Mouse (Mus musculus): ENCODE results near the gene Casp3.
"Not testable (repeated sequence)": the region's sequence is repeated elsewhere in the genome, so short reads cannot be mapped to it uniquely, and the experiment has no call there.

Casp3 gene

DNA sequence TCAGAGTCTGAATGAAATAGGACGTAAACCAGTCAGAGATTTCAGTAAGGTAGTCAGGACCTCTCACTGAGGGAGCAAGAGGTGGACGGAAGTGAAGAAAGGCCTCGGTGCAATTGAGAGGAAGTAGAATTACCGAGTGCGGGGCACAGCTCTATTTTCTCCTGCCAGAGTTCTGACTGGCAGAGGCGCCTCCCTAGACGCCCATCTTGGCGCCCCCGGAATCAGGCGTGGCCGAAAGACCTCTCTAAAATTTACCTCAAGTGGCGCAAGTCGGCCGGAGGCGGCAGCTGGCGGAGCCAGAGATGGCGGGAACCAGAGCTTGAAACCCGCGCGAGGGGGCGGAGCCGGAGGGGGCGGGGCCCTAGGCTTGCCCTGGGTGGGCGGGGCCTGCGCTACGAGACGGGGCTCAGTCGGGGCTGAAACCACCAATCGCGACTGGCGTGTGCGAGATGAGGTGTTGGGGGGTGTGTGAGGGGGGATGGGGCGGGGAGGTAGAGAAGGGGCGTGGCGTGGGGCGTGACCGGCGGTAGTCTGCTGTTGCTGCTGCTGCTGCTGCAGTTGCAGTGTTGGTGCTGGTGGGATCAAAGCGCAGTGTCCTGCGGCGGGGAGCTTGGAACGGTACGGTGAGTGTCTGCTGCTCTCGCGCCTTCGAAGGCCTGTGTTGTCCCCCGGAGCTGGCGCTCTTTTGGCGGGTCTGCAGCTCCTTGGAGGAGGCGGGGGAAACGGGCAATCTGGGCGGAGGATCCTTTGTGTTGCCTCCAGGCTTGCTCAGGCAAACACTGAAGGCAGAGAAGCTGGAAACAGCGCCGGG lies at the start of gene Casp3, which contains the start of gene Primpol:
Casp3 (plus strand) TSS at position 413 of the 811 bp plus-strand sequence.
Primpol (minus strand) TSS at position 334 of the 811 bp plus-strand sequence.
- peak; percentile 90 to 91 for DNase-seq (ENCODE audit: low spot score in 2 of 2)

DNA sequence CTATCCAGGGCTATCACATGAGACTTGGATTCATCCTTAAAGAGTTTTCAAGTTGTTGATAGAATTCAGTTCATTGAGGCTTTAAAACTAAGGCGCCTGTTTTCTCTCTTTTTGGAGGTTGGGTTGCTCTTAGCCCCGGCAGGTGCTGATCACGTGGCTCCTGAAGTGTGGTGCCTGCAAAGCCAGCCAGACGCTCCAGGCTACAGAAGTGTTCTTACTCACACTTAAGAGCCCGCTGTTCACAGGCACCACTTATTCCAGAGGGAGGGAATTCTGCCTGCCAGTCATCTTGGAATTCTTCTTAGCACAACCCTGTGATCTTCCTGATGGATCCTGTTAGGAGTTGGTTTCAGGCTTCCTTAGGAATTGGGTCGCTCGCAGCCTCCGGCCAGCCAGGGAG lies 49.1 kb upstream of the Casp3 start:
- DNase-seq (ENCODE audit: low spot score in 2 of 2): peak in 1 of 2 experiments; percentile 51

DNA sequence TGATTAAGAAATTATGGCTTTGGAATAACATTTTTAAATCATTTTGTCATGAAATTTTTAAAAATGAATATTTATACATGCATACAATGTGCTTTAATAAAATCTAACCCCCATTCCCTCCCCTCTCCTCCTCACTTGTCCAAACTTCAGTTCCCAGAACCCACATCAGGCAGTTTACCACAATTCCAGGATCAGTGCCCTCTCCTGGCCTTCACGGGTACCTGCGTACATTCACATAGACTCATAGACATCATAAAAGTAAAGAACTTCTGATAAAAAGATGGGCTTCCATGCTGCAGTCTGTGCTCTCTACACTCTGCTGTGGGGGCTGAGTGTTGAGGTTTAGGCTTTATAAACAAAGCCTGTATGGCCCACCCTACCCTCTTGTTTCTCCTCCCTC lies 48.1 kb upstream of the Casp3 start:
- no peak for DNase-seq (ENCODE audit: low spot score in 2 of 2)

DNA sequence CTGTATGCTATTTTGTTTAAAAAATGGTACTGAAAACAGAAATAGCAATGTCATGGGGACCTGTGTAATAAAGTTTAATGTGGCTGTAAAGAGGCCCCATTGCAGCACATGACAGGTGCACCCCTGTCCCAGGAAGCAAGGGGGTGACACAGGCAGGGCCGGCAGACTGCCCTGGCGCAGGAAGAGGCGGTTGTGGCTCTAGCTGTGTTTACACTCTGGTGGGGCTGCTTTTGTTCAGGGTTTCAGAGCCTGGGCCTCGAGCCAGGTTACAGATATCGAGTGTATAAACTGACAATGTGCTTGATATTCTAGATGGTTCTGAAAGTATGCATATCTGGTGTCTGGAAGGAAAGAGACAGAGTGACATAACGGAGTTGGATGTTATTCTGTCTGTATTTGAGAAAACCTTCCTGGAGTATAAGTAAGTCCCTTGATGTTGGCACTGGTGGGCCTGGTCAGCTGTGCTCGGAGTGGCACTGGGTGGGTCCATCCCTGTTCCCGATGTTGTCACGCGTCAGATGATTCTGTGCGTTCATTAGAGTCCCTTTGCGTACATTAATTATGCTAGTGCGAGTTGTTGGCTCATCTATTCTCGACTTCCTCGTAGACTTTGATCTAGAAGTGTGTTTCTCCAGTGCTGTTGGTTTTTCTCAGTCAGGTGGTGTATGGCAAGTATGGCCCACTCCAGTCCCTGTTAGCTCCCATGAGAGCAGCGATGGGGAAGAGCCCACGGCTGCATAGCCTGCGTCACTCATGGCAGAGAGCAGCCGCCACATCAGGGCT lies 47.2 kb upstream of the Casp3 start:
- DNase-seq (ENCODE audit: low spot score in 2 of 2): no peak

DNA sequence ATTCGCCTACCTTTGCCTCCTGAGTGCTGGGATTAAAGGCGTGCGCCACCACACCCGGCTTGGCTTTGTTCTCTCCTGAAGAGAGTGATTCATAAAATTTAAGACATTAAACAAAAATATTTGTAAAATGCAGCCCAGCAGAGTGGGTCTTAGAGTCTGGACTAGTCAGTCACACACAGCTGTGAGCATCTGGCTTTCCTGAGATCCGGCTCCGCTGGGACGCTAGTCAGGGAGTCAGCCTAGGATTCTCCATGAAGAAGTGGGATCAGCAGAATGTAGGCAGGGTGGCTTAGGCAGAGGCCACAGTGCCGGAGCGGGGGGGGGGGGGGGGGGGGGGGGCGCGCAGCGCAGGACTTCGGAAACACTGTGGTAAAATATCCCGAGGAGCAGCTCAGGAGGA lies 46.4 kb upstream of the Casp3 start:
- no peak for DNase-seq (ENCODE audit: low spot score in 2 of 2)

DNA sequence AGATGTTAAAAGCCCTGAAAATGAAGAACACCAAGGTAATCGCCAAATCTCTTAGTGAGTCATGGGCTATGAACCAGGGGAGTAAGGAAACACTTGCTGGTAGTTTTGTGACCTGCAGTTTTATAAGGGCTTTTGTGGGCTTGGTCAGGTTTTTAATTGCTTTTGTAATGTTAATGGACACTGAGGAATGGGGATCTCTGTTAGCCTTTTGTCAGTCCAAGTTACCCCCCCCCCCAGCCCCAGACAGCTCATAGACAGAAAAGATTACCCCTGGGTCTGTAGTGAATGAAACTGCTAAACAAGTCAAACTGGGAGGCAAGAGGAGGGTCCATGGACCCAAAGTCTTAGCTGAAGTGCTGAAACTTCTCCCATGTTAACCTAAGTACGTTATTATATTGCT lies 43.6 kb upstream of the Casp3 start:
- DNase-seq (ENCODE audit: low spot score in 2 of 2): no peak

DNA sequence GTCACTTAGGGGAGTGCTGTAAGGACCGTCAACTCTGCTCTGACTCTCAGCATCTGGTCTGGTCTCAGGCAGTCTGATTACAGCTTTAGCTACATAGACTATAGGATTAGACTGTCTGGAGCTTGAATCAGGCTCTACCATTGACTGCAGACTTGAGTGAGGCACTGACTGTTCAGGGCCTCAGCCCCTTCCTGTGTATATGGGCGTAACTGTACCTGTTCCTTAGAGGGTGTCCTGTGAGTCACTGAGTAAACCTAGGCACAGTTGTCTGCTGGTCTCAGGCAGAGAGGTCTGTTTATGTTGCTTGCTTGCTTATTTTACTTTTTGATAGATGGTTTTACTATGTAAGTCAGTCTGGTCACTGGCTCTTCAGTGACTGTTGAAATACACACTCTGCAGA lies 43.1 kb upstream of the Casp3 start:
- no peak for DNase-seq (ENCODE audit: low spot score in 2 of 2)

DNA sequence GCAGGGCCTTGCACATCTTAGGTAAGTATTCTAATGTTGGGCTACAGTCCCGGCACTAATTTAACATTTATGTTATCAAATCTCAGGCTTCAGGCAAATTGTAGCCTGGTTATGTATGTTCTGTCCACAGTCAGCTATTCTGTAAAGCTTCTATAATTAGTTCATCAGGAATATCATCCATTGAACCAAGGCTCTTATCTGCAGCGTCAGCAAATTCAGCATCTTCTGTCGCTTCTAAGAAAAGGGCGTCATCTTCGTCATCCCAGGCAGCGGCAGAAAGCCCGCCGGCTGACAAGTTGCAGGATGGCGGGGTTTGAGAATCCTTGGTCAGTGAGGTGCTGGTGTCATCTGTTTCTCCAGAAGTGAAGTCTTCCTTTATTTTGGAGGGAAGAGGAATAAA lies 38.3 kb upstream of the Casp3 start:
- no peak for DNase-seq (ENCODE audit: low spot score in 2 of 2)

DNA sequence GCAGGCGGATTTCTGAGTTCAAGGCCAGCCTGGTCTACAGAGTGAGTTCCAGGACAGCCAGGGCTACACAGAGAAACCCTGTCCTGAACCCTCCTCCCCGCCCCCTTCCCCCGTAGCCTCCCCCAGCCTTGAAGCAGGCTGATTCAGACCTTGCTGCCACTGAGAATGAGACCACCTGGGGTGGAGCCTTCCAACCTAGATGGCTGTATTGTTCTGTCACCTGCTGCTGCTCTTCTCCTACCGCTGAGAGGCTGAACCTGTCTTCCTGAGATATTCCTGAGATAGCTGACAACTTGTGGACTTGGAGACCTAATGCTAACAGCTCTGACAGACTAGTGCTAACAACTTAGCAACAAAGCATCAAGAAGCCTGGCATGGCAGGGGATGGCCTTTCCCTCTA lies 32.8 kb upstream of the Casp3 start:
- DNase-seq (ENCODE audit: low spot score in 2 of 2): not testable (repeated sequence)

DNA sequence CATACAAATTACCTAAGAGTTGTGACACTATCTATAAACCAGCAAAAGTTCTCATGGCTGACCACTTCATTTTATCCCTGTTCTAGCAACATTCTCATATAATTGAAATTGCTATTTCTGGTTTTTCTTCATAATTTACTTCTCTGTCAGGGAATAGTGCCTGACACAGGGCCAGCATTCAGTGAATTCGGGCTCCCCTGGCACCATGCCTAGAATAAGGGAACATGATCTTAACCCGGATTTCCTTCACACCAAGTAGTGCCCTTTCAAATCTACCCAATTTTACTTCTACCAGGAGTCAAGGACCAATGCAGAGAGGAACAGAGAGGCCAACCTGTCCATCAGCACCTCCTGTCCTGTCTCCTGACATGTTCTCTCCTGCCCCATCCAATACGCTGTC lies 31.5 kb upstream of the Casp3 start:
- no peak for DNase-seq (ENCODE audit: low spot score in 2 of 2)

DNA sequence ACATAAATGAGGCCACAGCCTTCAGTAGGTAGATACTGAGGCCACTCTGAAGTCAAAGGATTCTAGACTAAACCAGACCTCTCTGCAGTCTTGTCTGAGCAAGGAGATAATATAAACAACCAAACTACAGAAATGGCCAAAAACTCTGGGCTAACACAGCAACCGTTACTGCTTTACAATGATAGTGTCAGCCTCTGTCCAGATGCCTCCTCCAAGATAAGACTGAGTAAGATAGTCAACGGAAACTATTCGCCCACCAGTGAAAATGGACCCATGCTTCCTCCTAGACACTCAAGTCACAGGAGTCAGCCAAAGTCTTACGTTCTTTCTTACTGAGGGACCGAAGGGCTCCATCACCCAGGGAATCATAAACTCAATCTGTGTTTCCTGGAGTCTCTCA lies 29.2 kb upstream of the Casp3 start:
- no peak for DNase-seq (ENCODE audit: low spot score in 2 of 2)

DNA sequence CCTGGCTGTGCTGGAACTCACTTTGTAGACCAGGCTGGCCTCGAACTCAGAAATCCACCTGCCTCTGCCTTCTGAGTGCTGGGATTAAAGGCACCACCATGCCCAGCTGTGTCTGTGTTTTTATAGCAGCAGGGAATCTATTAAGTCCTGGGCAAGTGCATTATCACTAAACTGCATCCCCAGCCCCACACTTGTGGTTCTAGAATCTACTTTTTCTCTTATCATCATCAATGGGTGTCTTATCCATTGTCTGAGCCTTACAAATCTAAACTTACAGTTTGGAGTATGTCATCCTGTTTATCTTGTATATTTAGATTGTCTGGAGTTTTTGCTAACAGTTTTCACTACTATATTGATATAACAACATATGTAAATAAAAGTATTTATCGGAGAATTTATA lies 28.4 kb upstream of the Casp3 start:
- DNase-seq (ENCODE audit: low spot score in 2 of 2): no peak

DNA sequence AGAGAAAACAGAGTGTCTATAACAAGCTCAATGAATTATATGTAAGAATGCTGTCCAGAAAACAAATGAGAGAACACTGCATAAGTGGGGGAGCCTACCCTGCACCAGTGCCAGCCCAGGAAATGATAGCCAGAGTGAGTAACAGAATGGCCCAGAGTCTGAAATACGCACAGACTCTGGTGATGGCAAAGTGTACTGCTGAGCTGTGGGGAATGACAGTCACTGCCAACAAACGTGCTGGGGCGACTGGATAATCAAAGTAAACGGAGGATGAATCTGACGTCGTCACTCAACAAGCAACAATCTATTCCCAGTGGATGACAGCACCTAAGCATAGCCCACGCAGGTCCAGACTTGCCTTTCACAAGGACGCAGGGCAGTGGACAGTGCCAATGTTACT lies 24.0 kb upstream of the Casp3 start:
- no peak for DNase-seq (ENCODE audit: low spot score in 2 of 2)

DNA sequence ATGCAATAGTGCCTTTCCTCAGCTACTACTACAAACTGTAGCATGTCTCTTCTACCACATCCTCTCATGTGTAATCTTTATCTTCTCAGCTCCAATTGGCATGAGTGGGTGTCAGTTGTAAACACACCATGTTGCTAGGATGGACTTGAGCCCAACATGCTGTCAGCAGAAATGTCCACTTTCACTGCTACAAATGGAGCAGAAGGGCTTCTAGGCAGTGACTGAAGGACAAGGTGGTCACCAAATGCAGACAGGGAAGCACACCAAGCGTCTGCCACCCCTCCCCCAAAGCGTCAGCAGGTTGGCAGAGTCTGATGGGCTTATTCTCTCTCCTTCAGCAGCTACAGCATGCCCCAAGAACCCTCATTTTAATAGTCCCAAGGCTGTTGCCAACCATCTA lies 23.3 kb upstream of the Casp3 start:
- no peak for DNase-seq (ENCODE audit: low spot score in 2 of 2)

DNA sequence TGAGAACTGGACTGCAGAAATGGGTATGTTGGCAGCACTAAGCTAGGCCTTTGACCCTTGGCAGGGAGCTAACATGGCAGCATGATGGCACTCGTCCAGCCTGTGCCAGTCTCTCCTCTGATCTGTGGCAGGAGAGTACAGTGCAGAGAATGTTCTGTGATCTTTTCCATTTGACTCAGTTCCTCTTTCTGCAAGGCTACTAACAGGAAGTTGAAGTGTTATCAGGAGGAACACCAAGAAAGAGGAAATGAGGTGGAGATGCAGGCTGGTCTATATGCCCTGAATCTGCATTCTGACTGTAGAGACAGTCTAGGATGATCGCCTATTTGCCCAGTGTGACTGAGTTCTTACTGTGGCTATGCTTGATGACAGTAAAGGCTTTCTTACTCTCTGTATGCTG lies 21.5 kb upstream of the Casp3 start:
- DNase-seq (ENCODE audit: low spot score in 2 of 2): no peak

DNA sequence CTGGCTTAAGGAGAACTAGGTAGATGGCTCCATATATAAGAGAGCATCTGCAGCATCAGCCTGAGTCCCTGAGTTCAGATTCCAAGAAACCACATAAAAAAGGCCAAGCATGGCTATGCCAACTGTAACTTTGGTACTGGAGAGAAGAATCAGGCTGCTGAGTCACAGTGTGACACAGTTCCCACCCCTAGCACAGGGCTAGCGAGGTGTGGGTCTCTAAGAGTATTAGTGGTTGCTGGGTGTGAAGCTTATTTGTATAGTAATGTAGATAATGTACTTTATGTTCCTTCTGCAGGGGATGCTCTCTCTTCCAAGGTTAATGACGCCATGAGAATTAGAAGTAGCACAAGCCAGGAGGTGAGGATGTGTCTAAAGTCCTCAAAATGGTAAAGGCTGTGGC lies 20.6 kb upstream of the Casp3 start:
- DNase-seq (ENCODE audit: low spot score in 2 of 2): no peak

DNA sequence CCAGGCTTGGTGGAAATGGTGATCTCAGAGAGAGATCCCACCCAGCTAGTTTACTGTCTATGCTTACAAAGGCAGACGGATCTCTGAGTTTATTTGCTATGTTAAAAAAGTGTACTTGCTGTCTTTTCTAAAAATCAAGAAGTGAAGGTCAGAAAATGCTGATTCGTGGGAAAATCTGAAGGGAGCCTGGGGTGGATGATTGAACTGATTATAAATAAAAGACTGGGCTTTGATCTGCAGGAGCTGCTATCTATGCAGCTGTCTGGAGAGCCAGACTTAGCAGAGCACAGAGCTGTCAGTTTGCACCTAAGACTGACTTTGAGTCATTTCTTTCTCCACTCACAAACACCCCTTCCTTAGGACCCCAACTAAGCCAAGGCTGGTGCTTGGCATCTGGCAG lies 19.7 kb upstream of the Casp3 start:
- DNase-seq (ENCODE audit: low spot score in 2 of 2): no peak

DNA sequence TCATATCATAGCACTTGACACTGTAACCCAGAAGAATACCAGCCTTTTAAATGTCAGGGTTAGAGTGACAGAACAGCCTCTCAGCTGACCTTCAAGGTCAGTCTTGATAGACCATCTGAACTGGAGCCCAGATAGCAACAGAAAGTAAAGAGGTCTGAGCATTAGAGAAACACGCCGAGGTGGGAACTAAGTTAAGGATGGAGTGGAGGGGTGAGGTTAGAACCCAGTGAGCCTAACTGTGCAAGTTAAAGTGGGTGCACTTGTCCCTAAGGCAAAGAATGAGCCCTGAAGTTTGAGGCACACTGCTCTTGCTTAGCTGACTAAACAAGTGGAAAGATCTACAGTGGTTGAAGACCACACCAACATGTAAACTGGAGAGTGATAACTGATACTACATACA lies 19.0 kb upstream of the Casp3 start:
- DNase-seq (ENCODE audit: low spot score in 2 of 2): no peak

DNA sequence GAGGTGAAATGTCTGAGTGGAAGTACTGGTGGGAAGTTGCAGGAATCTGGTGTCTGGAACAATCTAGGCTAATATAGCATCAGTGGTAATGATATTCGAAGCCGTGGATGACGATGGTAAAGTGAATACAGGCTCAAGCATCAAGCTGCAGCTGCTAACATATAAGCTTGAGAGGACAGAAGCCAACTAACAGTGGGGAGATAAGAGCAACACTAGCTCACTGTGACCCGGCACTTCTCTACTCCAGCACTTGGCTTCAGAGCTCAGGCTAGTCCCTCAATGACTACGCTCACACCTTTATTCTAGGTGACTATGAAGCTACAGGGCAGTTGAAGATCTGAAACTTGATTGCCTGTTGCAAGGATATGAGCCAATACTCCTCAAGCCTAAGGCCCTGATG lies 18.3 kb upstream of the Casp3 start:
- DNase-seq (ENCODE audit: low spot score in 2 of 2): no peak

DNA sequence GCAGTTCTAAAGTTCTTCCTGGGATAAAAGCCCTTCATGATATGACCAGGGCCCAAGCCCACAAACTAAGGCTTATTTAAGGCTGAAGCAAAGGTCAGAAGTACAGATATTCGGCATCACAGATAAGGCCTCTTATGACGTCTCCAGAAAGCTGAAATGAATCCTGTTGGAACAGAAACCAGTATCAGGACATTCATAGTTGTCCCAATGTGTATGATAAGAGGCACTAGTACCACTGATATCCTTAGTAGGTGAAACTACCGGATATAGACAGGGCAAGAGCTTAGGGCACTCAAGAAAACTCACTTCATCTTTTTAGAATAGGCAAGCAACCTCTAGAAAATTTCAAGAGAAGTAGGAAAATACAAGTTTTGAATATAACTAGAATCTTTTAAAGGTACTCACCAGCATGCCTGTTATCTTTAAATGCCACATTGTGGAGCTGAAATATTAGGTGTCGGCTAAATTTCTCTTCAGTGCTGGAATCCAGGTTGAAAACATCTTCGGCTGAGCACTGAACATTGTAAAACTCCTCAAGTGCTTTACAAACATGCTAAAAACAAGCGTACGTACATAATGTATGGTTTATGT lies 17.7 kb upstream of the Casp3 start:
- no peak for DNase-seq (ENCODE audit: low spot score in 2 of 2)

DNA sequence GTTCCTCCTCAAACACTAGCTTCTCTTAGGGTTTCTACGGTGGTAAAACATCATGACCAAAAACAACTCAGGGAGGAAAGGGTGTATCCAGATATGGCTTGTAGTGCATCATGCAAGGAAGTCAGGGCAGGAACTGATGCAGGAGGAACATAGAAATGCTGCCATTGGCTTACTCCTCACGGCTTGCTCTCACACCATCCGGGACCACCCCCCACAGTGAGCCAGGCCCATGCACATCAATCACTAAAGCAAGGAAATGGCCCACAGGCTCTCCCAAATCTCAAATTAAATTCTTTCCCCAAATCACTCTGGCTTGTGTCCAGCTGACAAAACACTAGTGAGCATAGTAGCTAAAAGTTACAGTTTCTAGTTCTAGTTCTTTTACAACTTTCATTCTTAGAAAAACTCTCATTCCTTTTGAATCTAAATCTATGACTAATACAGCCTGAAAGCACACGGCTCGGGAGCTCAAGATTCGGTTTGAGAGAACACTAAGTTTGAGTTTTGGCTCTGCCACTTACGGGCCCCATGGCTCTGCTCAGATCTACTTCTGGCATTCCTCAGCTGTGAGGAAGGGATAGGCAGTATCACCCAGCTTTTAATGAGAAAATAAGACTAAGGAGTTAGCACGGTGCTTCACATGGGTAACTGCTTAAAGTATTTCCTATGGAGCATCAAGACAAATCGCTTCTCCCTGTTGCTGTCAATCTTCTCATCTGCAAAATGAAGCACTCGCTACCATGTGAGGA lies 16.0 kb upstream of the Casp3 start:
- no peak for DNase-seq (ENCODE audit: low spot score in 2 of 2)

DNA sequence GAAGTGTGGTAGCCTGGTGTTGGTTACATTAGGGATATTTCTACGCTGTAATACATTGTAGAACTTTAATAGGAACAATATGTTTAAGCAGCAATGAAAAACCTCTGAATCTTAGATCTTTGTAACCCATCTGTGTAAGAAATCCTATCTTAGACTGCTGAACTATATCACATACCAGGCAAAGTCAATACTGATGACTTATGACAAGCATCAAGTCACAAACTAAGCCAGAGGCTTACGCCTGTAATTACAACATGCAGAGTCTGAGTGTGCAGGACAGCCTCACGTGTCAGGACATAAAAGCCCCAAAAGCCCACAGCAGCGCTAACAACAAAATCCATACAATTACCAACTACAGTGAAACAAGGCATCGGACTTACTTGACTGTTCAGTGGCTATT lies 13.5 kb upstream of the Casp3 start:
- DNase-seq (ENCODE audit: low spot score in 2 of 2): no peak
